Mouse (Mus musculus) frontal cortex, adult (tissue): ENCODE data around the gene Rasl10b.

Source experiments
- ATAC-seq: cut with Nextera tagmentation; 2 replicates; pipeline ENCODE4 v1.9.2; 2017; ENCODE audit warnings: mild to moderate bottlenecking, moderate library complexity, mixed read lengths; ENCODE audit not compliant: low TSS enrichment

Gene Rasl10b

GRCm38 (mm10) chr11:83465976-83466375, 57.0 kb downstream of the Rasl10b start:
- no peak for ATAC-seq

DNA sequence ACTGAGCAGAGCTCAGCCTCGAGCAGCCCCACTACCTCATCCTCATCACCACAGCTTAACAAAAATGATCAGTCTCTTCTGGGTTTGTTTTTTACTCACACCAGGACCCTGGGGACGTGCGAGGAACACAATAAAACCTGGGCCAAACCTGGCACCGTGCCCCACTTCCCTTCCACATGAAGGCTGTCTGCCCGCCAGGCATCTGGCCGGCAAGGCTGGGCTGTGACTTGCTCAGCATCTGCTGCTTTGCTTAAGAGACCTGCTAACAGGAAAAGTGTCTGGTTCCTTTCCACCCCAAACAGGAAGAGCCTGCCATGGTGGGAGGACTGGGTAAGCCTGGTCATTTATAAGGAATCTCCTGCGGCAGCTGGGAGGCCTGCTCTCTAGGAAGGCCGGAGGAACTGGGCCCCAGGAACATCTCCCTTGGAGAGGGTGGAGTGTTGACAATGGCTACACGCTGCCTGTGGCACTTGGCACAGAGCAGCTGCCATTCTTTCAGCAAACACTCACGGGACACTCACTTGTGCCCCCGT, 58.2 kb downstream of the Rasl10b start:
- ATAC-seq = no peak

GRCm38 (mm10) chr11:83468765-83469164, 59.8 kb downstream of the Rasl10b start:
- no peak; the same call in 1 of the 2 replicates for ATAC-seq
